Mouse (Mus musculus): ENCODE data around the gene Cand1. TPM values are rescaled to one million over a fixed set of nuclear protein-coding genes. Genes with fewer than 3 reads are reported as not detected.

Gene Cand1
- polyA plus RNA-seq (2015; fragmentation: Illumina TruSeq; extraction: RNeasy Lipid Tissue Mini Kit (QIAGEN cat#74804); ENCODE audit: insufficient read depth, low replicate concordance): 59.4 TPM

GRCm38 (mm10) chr10:119239969-119240721 lies at the start of gene Cand1:
Cand1 (minus strand) TSS chr10:119240055.

Other genes starting within 250 kb of the Cand1 start
- not detected for gene Grip1, start 213.8 kb upstream of the Cand1 start, polyA plus RNA-seq (2015; fragmentation: Illumina TruSeq; extraction: RNeasy Lipid Tissue Mini Kit (QIAGEN cat#74804); ENCODE audit: insufficient read depth, low replicate concordance)

Data from spleen, adult 10 weeks (tissue).